Comparison of ENCODE assay signal across 7 mouse cellular contexts in the genomic region with DNA sequence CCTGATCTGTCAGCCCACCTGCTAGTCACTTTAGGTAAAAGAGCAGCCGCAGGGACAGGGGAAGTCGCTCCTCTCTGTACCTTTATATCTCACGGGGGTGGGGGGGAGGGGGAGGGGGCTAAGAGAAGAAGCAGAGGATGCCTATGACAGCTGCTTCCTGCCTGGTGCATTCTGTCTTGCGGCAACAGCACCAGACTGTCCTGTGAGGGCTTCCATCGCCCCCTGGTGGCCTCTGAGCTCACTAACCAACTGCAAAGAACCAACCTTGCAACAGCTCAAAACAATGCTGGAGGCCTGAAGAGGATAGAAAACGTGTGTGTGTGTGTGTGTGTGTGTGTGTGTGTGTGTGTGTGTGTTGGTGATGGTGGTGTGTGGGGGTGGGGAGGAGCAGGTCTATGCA. TPM values are rescaled to one million over a fixed set of nuclear protein-coding genes. Genes with fewer than 3 reads are reported as not detected.
DNase-seq lines count a peak whose midpoint lies in the region; ATAC-seq lines count a peak whose summit lies in the region.

No protein-coding gene starts in this region.

- peak; percentile 67 for ATAC-seq in limb, embryonic 11.5 days (ENCODE audit: insufficient number of reproducible peaks, low FRiP score, low TSS enrichment, low read depth)
- peak; percentile 76 for ATAC-seq in midbrain, embryonic 16.5 days

- no peaks in the 10 kb centered on the region for H3K9me3 ChIP-seq in limb, embryonic 11.5 days (ENCODE audit: control insufficient read depth, low read length)
- H3K9me3 ChIP-seq in midbrain, embryonic 16.5 days (replicated peaks; ENCODE audit: control insufficient read depth, low read length, poor library complexity, severe bottlenecking): no peaks in the 10 kb centered on the region

- H3K4me3 ChIP-seq in limb, embryonic 11.5 days (ENCODE audit: low read depth, low read length): no peak overlapping the region
- no peak overlapping the region for H3K4me3 ChIP-seq in midbrain, embryonic 16.5 days (ENCODE audit: low read depth, low read length)

- H3K27me3 ChIP-seq in limb, embryonic 11.5 days (ENCODE audit: control insufficient read depth, insufficient read depth, low read length): no peaks in the 10 kb centered on the region
- H3K27me3 ChIP-seq in midbrain, embryonic 16.5 days (ENCODE audit: control insufficient read depth, insufficient read depth, low read depth, low read length): no peaks in the 10 kb centered on the region

- H3K4me2 ChIP-seq in limb, embryonic 11.5 days (ENCODE audit: low read depth, severe bottlenecking): no peak overlapping the region
- H3K4me2 ChIP-seq in midbrain, embryonic 16.5 days (ENCODE audit: low read length): no peak overlapping the region

- no peaks in the 10 kb centered on the region for H3K36me3 ChIP-seq in limb, embryonic 11.5 days (ENCODE audit: control insufficient read depth, insufficient read depth, low read length)
- H3K36me3 ChIP-seq in midbrain, embryonic 16.5 days (ENCODE audit: control insufficient read depth, insufficient read depth, low read length): peaks cover 46% of the 10 kb centered on the region

- H3K4me1 ChIP-seq in limb, embryonic 11.5 days (ENCODE audit: control insufficient read depth, insufficient read depth, low read length): no peaks in the 10 kb centered on the region
- no peaks in the 10 kb centered on the region for H3K4me1 ChIP-seq in midbrain, embryonic 16.5 days (ENCODE audit: control insufficient read depth, insufficient read depth, low read length)

- no peak overlapping the region for H3K27ac ChIP-seq in limb, embryonic 11.5 days (replicated peaks; ENCODE audit: low read depth, low read length)
- no peak overlapping the region for H3K27ac ChIP-seq in midbrain, embryonic 16.5 days (ENCODE audit: low read length)

- H3K9ac ChIP-seq in limb, embryonic 11.5 days (ENCODE audit: low read length): no peak overlapping the region
- H3K9ac ChIP-seq in midbrain, embryonic 16.5 days (ENCODE audit: low read depth, low read length): no peak overlapping the region

- WGBS in limb, embryonic 11.5 days: 14% methylated on average over 6 of the region's 6 CpGs
- 18% methylated on average over 5 of the region's 6 CpGs for WGBS in midbrain, embryonic 16.5 days

- DNase-seq in adrenal gland, adult 2 months: peak; percentile 77
- DNase-seq in embryo, embryonic 10 days (ENCODE audit: low spot score): peak; percentile 87
- peak; percentile 49 for DNase-seq in gastrocnemius, postnatal 25 days
- peak; percentile 60 for DNase-seq in kidney, adult 11 months
- DNase-seq in limb, embryonic 11.5 days (ENCODE audit: low spot score): peak; percentile 83
- DNase-seq in spleen, adult 18-20 months: peak; percentile 73 to 86

RNA-seq across cellular contexts. Expression of a gene that starts 37.4 kb away (rescaled TPM):
- total RNA-seq in adrenal gland, adult 2 months (2021): 10 to 100 TPM; 68.1 to 95.2 TPM
- polyA plus RNA-seq in adrenal gland, adult 2 months (2012; rRNA removed): 24.4 and 34.7 TPM in 2 replicates
- under 1 TPM; 0.54 to 0.90 TPM for total RNA-seq in gastrocnemius, postnatal 25 days (2021)
- 16.2 and 18.0 TPM in 2 replicates for polyA plus RNA-seq in limb, embryonic 11.5 days (2014; fragmentation: Nextera tagmentation; extraction: Ambion mirVana)
- 98.9 and 103 TPM in 2 replicates for polyA plus RNA-seq in midbrain, embryonic 16.5 days (2015; fragmentation: Nextera tagmentation; extraction: Ambion mirVana)

RNA-seq across cellular contexts. Expression of a gene that starts 40.0 kb away (rescaled TPM):
- not detected for total RNA-seq in adrenal gland, adult 2 months (2021)
- polyA plus RNA-seq in adrenal gland, adult 2 months (2012; rRNA removed): not detected in 2 replicates
- total RNA-seq in gastrocnemius, postnatal 25 days (2021): not detected
- 0.11 and 0.16 TPM in 2 replicates for polyA plus RNA-seq in limb, embryonic 11.5 days (2014; fragmentation: Nextera tagmentation; extraction: Ambion mirVana)
- polyA plus RNA-seq in midbrain, embryonic 16.5 days (2015; fragmentation: Nextera tagmentation; extraction: Ambion mirVana): 9.9 and 12.5 TPM in 2 replicates
